Mouse (Mus musculus): ENCODE results near the gene Srebf2. TPM values are rescaled to one million over a fixed set of nuclear protein-coding genes. Genes with fewer than 3 reads are reported as not detected.

The Srebf2 gene
- total RNA-seq, 2 experiments from 2014 or later, result 162 to 165 TPM

GRCm38 (mm10) chr15:82160731-82161640 lies 14.0 kb downstream of the Srebf2 start:
- H3K27ac ChIP-seq, result no peak overlapping the region
- no peak for DNase-seq (ENCODE audit: low spot score in 2 of 2)
- TF ChIP-seq CTCF (conservative IDR thresholded peaks at IDR 0.05), result no peak

GRCm38 (mm10) chr15:82161965-82162600 lies 15.1 kb downstream of the Srebf2 start:
- Histone ChIP-seq H3K27ac (no peak overlapping the region), H3K4me3 (no peak overlapping the region)
- no peak for DNase-seq (ENCODE audit: low spot score in 2 of 2)
- TF ChIP-seq CTCF (conservative IDR thresholded peaks at IDR 0.05), result no peak

More at GRCm38 (mm10) chr15:82160731-82161640, 14.0 kb downstream of the Srebf2 start:
- no peak overlapping the region for H3K4me3 ChIP-seq

DNA sequence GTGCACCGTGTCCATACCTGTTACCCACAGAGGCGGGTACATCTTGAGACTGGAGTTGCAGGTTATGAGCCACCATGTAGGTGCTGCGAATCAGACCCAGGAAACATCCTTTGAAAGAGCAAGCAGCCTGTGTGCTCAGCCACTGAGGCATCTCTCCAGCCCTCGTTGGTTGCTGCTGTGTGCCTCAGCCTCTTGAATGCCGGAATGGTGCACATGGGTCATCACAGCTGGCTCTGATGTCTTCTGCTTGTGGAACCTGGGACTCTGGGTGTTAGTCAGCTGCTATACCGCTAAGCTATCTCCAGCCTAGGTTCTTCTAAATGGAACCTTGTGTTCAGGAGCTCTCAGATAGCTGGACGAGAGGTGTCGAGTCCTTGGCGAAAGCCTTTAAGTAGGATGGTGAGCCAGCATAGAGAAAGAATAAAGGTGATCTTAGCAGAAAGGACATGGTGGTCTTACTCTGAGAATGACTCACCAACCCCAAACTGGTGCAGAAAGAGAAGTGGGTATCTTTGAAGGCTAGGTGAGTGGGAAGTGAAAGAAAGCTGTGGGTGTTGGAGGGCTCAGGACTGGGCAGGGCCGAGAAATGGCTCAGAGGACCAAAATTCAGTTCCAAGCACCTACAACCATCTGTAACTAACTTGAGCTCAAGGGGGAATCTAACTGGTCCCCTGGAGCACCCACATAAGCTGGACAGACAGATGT lies 16.5 kb downstream of the Srebf2 start:
- no peak overlapping the region for H3K27ac ChIP-seq
- DNase-seq (ENCODE audit: low spot score in 2 of 2), result no peak
- TF ChIP-seq CTCF (conservative IDR thresholded peaks at IDR 0.05), result no peak

DNA sequence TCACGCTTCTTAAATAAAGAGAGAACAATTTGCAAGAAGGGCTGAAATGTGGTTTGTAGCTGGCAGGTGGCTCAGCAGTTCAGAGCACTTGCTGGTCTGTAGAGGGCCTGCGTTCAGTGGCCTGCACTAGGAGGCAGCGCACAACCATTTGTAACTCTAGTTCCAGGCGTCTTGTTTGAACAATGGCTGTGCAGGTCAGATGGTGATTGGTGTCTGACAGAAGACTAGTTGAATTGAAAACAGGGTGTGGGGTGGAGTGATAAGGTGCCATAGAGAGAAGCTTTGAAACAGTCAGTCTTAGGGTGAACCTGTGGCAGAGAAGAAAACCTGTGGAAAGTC lies 17.0 kb downstream of the Srebf2 start:
- no peak for DNase-seq (ENCODE audit: low spot score in 2 of 2)
- H3K27ac ChIP-seq, result no peak overlapping the region
- no peak for TF ChIP-seq CTCF (conservative IDR thresholded peaks at IDR 0.05)
- H3K4me3 ChIP-seq, result no peak overlapping the region

More for the DNA sequence above, 16.5 kb downstream of the Srebf2 start:
- H3K4me3 ChIP-seq, result no peak overlapping the region

- Histone ChIP-seq H3K27ac (no peak overlapping the region), H3K4me3 (no peak overlapping the region)
- TF ChIP-seq CTCF (conservative IDR thresholded peaks at IDR 0.05), result no peak
- no peak for DNase-seq (ENCODE audit: low spot score in 2 of 2)
These were observed 17.5 kb downstream of the Srebf2 start for GRCm38 (mm10) chr15:82164496-82164895.

- peak overlapping the region; percentile 37; the same call in 1 of the 2 replicates for H3K27ac ChIP-seq
- TF ChIP-seq CTCF (conservative IDR thresholded peaks at IDR 0.05), result peak; percentile 97
- no peak overlapping the region for H3K4me3 ChIP-seq
- DNase-seq (ENCODE audit: low spot score in 2 of 2), result peak; percentile 67 to 87
These were observed 18.6 kb downstream of the Srebf2 start for GRCm38 (mm10) chr15:82165332-82166239.

- TF ChIP-seq CTCF (conservative IDR thresholded peaks at IDR 0.05), result no peak
- DNase-seq (ENCODE audit: low spot score in 2 of 2), result no peak
- Histone ChIP-seq H3K4me3 (no peak overlapping the region), H3K27ac (peak overlapping the region; percentile 37; the same call in 1 of the 2 replicates)
These were observed 19.5 kb downstream of the Srebf2 start for GRCm38 (mm10) chr15:82166240-82167100.

DNA sequence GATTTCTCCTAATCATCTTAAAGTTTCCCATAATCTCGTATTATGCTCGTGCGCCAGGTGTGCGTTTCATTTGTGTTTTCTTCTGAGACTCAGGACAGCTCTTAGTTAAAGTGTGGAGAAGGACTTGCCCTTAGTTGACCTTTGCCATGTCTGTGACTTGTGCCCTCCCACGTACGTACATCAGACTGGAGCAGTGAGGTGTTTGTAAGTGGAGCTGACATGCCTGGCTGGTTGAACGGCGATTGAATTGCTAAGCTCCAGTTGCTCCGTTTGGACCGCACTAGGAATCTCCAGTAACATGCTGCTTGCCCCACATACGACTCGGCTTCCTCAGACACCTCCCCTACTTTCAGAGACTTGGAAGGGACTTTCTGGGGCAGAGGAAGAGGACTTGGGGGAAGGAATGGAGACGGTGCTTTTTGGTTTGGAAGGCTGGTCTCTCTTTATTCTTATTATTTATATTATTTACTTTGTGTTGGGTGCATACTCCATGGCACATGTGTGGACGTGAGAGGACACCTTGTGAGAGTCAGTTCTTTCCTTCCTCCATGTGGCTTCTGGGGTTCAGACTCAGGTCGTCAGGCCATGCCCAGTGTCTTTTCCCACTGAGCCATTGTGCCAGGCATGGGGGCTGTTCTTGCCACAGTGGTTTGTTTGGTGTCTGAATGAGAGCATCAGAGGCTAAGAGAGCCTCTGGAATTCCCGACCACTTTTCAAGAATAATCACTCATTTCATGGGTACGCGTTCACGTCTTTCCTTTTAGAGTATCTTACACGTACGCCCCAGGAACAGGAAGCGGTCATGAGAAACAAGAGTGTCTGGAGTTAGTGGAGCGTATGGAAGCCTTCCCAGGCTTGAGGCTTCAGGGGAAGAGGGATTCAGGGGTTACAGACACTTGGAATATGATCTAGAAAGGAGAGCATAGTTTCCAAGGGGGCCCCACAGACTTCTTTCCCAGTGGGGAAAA lies 20.5 kb downstream of the Srebf2 start:
- no peak overlapping the region for H3K4me3 ChIP-seq
- DNase-seq (ENCODE audit: low spot score in 2 of 2), result no peak

GRCm38 (mm10) chr15:82169671-82170070 lies 22.7 kb downstream of the Srebf2 start:
- no peak overlapping the region for H3K4me3 ChIP-seq
- no peak for TF ChIP-seq CTCF (conservative IDR thresholded peaks at IDR 0.05)
- no peak overlapping the region for H3K27ac ChIP-seq
- no peak for DNase-seq (ENCODE audit: low spot score in 2 of 2)

More for the DNA sequence above, 20.5 kb downstream of the Srebf2 start:
- no peak overlapping the region for H3K27ac ChIP-seq
- no peak for TF ChIP-seq CTCF (conservative IDR thresholded peaks at IDR 0.05)
